Mouse (Mus musculus): Measurements from ENCODE around the gene Map6.
"Not testable (repeated sequence)": the region's sequence is repeated elsewhere in the genome, so short reads cannot be mapped to it uniquely, and the experiment has no call there.

Map6 gene

DNA sequence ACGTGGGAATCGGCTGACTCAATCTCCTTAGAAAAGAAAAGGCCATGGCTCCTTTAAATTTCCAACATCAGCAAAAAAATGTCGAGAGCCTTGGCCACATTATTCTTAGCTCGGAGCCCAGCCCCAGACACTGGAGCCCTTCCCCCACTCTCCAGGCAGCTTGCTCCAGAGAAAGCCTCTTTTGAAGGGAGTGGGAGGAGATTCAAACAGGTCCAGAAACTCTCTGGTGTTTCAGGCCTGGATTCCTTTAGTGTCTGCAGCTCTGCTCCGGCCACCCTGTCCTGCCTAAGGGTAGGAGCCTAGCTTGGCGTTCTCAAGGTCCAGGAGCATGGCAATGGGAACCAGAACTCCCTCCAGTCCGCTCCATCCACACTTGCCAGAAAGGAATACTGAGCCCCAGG is 88.5 kb downstream of the Map6 start:
- in situ Hi-C loops (cut with MboI) = no loop called here

GRCm38 (mm10) chr7:99356244-99356930 is 89.1 kb downstream of the Map6 start:
- in situ Hi-C loops (cut with MboI) = no loop called here

GRCm38 (mm10) chr7:99357201-99357600 is 90.0 kb downstream of the Map6 start:
- in situ Hi-C loops (cut with MboI) = no loop called here

GRCm38 (mm10) chr7:99358371-99358770 is 91.1 kb downstream of the Map6 start:
- in situ Hi-C loops (cut with MboI) = no loop called here

- in situ Hi-C loops (cut with MboI) = no loop called here
Observed at GRCm38 (mm10) chr7:99360021-99360802, 93.0 kb downstream of the Map6 start.

DNA sequence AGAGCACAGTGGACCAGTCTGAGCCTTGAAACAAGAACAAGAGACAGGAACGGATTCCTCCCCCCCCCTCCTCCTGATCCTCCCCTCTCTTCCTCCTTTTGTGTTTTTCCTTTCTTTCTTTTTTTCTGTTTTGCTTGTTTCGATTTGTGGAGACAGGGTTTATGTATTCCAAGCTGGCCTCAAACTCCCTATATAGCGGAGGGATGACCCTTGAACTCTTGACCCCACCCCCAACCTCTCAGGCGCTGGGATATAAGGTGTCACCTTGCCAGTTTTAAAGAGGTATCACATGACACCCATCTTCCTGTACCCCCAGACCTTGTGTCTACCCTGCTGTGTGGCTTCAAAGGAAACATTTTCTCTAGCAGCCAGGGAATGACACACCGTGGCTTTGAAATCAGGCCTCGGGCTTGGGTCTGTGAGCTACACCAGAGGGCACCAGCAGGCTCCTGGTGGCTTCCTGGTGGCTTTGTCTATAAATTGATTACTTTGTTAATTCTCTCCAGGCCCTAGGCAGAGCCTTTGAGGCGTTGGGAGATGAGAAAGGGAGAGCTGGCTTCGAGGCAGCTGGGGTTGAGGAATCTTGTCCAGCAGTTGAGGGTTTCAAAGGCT is 93.7 kb downstream of the Map6 start:
- in situ Hi-C loops (cut with MboI) = no loop called here

DNA sequence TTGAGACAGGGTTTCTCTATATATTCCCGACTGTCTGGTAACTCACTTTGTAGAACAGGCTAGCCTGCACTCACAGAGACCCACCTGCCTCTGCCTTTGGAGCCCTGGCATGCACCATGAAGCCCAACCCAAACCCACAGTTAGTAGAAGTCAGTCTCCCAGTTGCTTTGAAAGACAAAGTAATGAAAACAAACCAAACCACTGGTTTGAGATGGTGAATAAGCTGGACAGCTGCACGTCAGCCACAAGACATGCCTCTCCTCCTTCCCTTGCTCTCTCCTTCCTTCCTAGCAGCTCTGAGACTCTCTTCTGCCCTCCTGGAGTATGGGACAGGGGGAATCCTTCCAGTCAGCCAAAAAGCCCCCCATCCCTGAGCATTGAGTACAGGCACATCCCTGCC is 94.9 kb downstream of the Map6 start:
- in situ Hi-C loops (cut with MboI) = no loop called here

DNA sequence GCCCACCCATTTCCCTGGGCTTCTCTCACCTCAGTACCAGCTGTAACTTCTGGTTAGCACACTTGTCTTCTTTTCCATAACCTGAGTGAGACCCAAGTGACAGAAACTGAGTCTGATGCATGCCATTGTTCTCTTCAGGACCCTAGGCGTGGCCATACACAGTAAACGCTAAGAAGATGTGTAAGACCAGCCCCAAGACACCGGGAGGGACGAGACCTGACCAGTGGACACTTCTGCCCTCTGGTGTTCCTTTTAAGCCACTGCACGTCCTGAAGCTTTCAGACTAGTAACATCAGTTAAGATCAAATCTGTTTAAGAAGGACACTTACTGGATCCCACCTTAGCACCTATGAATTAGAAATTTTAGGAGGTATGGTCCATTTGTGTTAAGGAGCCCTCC is 97.8 kb downstream of the Map6 start:
- in situ Hi-C loops (cut with MboI) = no loop called here

GRCm38 (mm10) chr7:99366716-99367115 is 99.5 kb downstream of the Map6 start:
- in situ Hi-C loops (cut with MboI) = no loop called here

DNA sequence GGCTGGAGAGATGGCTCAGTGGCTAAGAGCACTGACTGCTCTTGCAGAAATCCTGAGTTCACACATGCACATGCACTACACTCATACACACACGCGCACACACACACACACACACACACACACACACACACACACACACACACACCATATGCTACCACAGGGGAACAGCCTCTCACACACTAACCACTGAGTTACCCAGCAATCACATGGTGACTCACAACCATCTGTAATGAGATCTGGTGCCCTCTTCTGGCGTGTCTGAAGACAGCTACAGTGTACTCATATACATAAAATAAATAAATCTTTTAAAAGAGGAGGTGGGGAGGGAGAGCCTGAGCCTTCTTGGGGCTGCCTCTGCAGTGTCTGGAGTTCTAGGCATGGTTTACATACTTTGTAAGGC is 107.1 kb downstream of the Map6 start:
- in situ Hi-C loops (cut with MboI) = not testable (repeated sequence)

DNA sequence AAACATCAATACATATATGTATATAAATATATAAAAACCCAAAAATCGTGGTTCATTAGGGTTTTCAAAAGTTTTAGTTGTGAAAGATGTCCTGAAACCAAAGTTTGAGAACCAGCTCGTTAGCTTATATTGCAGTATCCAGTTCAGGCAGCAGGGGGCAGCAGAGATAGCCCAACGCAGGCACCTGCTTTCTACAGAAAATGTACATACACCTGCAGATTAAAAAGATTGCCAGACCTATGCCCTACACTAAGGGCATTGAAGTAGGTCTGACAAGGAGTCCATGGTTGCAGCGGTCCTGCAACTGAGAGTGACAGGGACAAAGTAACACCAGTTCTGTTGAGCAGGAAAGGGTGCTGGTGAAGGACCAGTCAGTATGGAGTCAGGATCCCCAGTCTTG is 108.2 kb downstream of the Map6 start:
- in situ Hi-C loops (cut with MboI) = no loop called here

DNA sequence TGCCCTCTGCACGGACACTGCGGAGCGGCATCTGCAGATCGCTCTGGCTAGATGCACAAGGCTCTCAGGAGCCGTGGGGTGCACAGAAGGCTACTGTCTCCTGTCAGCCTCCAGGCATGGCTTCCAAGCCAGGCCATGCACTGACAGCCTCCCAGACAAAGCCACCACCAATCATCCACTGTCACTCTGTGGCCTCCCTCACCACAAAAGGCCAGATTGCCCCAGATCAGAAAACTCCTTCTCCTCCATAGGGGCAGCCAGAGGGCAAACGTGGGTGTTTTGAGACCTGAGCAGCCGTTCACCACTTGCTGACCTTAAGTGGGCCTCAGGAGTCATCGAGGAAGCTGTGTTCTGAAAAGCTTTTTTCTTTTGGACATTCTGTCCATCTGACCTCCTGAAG is 111.6 kb downstream of the Map6 start:
- in situ Hi-C loops (cut with MboI) = no loop called here

DNA sequence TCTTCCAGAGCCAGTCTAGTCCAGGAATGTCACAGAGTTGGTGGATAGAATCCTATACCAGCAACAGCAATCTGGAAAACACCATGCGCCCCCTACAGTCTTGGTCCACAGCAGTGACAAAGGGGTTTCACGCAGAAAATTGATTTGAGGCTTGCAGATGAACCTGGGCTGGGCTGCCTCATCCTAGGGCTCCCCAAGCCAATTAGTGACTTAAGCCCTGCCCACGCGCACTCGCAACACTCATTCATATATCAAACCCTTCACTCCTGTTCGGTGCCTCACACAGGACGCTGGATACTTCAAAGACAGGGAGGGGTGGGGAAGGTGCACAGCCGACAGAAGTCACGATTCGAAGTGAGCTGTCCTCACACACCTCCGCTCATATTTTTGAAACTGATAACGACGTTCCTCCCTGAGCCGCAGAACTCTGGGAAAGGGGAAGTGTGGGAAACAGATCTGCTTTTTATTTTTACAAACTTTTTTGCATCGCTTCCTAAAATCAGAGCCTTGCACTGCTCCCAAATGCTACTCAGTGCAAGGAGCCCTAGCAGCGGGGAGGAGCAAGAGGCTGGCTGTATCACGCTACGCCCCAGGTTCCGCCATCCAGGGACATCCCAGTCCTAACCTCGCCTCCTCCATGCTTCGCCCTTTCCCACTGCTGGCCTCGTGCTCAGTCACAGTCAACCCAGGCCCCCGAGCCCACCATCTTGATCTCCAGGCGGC is 113.4 kb downstream of the Map6 start:
- in situ Hi-C loops (cut with MboI) = loop anchor here (5.0 kb wide), 1 partner anchor 67 kb away; no protein-coding TSS in a partner anchor

DNA sequence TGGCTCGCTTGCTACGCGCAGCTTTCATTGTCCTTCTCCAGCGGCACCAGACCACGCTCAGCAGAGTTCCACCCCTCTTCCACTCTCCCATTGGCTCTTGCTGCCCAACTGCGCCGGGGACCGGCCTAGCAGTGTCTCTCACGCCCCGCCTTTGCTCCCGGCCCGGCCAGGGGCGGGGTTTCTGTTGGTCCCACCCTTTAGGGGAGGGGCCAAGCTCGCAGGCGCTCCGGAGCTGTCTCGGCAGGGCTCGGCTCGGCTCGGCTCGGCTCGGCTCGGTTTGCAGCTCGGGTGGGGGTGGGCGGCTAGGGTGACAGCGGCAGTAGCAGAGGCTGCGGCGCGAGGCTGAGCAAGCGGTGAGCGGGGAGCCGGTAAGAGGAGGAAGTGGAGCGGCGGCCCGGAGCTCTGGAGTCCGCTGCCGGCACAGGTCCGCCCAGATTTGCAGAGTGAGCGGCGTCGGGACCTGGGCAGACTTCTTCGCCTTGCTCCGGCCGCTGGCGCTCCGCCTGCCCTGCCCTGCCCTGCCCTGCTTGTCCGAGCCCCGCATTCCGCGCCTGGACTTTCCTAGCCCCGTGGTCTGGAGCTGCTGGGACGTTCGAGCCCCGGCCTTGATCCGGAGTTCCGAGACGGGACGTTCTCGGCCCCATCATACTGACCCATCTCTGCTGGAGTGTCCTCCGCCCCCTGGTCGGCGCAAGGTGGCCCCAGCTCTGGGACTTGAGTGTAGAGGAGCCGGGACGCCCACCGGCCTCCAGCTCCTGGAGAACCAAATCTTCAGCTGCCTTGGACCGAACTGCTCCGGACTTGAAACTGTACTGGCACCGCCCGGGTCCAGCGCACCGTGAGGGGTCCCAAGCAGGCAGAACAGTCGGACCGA is 114.2 kb downstream of the Map6 start, which contains the start of gene Gdpd5:
Gene Gdpd5 (plus strand): TSS at position 201 of the 874 bp plus-strand sequence.
- in situ Hi-C loops (cut with MboI) = loop anchor here (5.0 kb wide), 1 partner anchor 66 kb away; no protein-coding TSS in a partner anchor

GRCm38 (mm10) chr7:99382088-99383000 is 115.1 kb downstream of the Map6 start:
- in situ Hi-C loops (cut with MboI) = loop anchor here (5.0 kb wide), 1 partner anchor 65 kb away; no protein-coding TSS in a partner anchor

GRCm38 (mm10) chr7:99383246-99383645 is 116.0 kb downstream of the Map6 start:
- in situ Hi-C loops (cut with MboI) = loop anchor here (5.0 kb wide), 1 partner anchor 64 kb away; no protein-coding TSS in a partner anchor

DNA sequence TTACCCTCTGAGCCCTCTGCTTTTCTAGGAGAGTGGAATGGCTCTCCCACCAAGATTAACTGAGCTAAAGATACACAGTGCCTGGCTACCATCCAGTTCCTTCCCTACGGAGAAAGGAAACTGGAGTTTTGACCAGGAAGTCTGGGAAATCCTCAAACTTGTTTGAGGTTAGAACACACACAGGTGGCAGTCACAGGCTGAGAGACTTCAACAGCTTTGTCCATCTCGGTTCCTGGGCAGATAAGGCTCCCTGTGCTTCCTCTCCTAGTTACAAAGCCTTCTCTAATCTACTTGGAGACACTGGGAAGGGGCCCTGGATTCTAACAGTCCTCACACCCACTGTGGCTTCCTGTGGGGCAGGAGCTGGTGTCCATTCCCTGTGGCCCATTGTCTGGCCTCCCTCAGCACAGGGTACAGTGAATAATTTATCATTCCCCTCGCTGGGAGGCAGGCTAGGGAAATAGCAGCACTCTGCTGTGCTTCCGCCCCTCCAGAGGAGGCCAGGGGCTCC is 116.9 kb downstream of the Map6 start:
- in situ Hi-C loops (cut with MboI) = loop anchor here (5.0 kb wide), 1 partner anchor 63 kb away; no protein-coding TSS in a partner anchor

- in situ Hi-C loops (cut with MboI) = no loop called here
Observed at GRCm38 (mm10) chr7:99386030-99386429, 118.8 kb downstream of the Map6 start.
